Mouse (Mus musculus): ENCODE data around the gene Gm5941. TPM values are rescaled to one million over a fixed set of nuclear protein-coding genes. Genes with fewer than 3 reads are reported as not detected.

Gm5941 gene
- not detected in 2 replicates for polyA plus RNA-seq (2012; rRNA removed; ENCODE audit: low replicate concordance)

GRCm38 (mm10) chrX:92489649-92490048, at the start of gene Gm5941:
Gm5941 (plus strand) TSS chrX:92489949.

Other genes with a start within 250 kb of the Gm5941 start
- gene Mageb18, start 109.6 kb downstream of the Gm5941 start, polyA plus RNA-seq (2012; rRNA removed; ENCODE audit: low replicate concordance), result 0.13 TPM in 2 replicates

All from subcutaneous adipose tissue, adult 2 months (tissue).